Mouse (Mus musculus) erythroblast, embryonic 14.5 days (primary cell): Measurements from ENCODE around the gene Zfp53. TPM values are rescaled to one million over a fixed set of nuclear protein-coding genes. Genes with fewer than 3 reads are reported as not detected.

Experiments used
- H3K27me3 ChIP-seq: 2 replicates; pipeline ENCODE4 v1.6.1; 2012; ENCODE audit warnings: inconsistent platforms; ENCODE audit not compliant: control insufficient read depth
- H3K36me3 ChIP-seq: 2 replicates; pipeline ENCODE4 v1.6.1; 2012; ENCODE audit warnings: mild to moderate bottlenecking, inconsistent platforms; ENCODE audit not compliant: control insufficient read depth
- H3K4me1 ChIP-seq: 2 replicates; pipeline ENCODE4 v1.6.1; 2012; ENCODE audit warnings: inconsistent platforms; ENCODE audit not compliant: control insufficient read depth
- H3K4me3 ChIP-seq: replicated peaks from 2 replicates; pipeline ENCODE3; 2012; ENCODE audit warnings: moderate library complexity, mild to moderate bottlenecking, inconsistent platforms
- H3K9me3 ChIP-seq: 2 replicates; pipeline ENCODE4 v1.6.1; 2012; ENCODE audit warnings: low read length, inconsistent platforms, mixed read lengths; ENCODE audit not compliant: control insufficient read depth
- GATA1 ChIP-seq: IDR thresholded peaks from 2 replicates; pipeline ENCODE4 v1.6.1; 2012; ENCODE audit warnings: low read length, inconsistent platforms, mixed read lengths
- TAL1 ChIP-seq: IDR thresholded peaks from 3 replicates; pipeline ENCODE4 v1.6.1; 2012; ENCODE audit warnings: low read length, inconsistent platforms, mixed read lengths
- polyA plus RNA-seq: library from polyadenylated mRNA; stranded (reverse); fragments of >175 nt; gene quantifications from 2 replicates; pipeline ENCODE4 v1.2.3, GENCODE M21; 2012

Gene Zfp53
- polyA plus RNA-seq, 1 experiment = 0.05 TPM

- H3K4me1 ChIP-seq = no peaks in the 10 kb centered on the region
- TF ChIP-seq GATA1 (no peak), TAL1 (no peak)
- H3K36me3 ChIP-seq = peaks cover 3% of the 10 kb centered on the region; the same call in 1 of the 2 replicates
- no peak overlapping the region for H3K4me3 ChIP-seq
- H3K27me3 ChIP-seq = no peaks in the 10 kb centered on the region
- H3K9me3 ChIP-seq = no peaks in the 10 kb centered on the region
These were observed 69.0 kb downstream of the Zfp53 start for GRCm38 (mm10) chr17:21557831-21558230.

Other genes starting within 250 kb of the Zfp53 start
- gene Vmn1r235, start 232.6 kb upstream of the Zfp53 start, polyA plus RNA-seq = 0.04 TPM in 1 of 2 replicates, not detected in the other
- gene Vmn1r236, start 206.1 kb upstream of the Zfp53 start, polyA plus RNA-seq = not detected in 2 replicates
- gene Vmn1r237, start 177.1 kb upstream of the Zfp53 start, polyA plus RNA-seq = not detected in 2 replicates
- gene Zfp677, start 105.2 kb upstream of the Zfp53 start, polyA plus RNA-seq = not detected in 2 replicates
- gene Zfp54, start 65.8 kb upstream of the Zfp53 start, polyA plus RNA-seq = not detected in 2 replicates
- 0.03 and 0.04 TPM in 2 replicates for gene Zfp51, start 38.6 kb upstream of the Zfp53 start, polyA plus RNA-seq
- gene Zfp52, start 46.5 kb downstream of the Zfp53 start, polyA plus RNA-seq = 0.01 TPM in 1 of 2 replicates, not detected in the other
- gene Zfp948, start 78.0 kb downstream of the Zfp53 start, polyA plus RNA-seq = 0.09 and 0.14 TPM in 2 replicates
- 0.05 and 0.10 TPM in 2 replicates for gene Zfp983, start 161.6 kb downstream of the Zfp53 start, polyA plus RNA-seq
- gene Gm10226, start 202.9 kb downstream of the Zfp53 start, polyA plus RNA-seq = not detected in 2 replicates
- gene Zfp760, start 218.7 kb downstream of the Zfp53 start, polyA plus RNA-seq = 0.02 and 0.03 TPM in 2 replicates
- gene Zfp229, start 241.8 kb downstream of the Zfp53 start, polyA plus RNA-seq = 0.07 and 0.16 TPM in 2 replicates